Mouse (Mus musculus) lung, adult 2 months (tissue): ENCODE data around the gene Ccng1.

Source experiments
- CTCF ChIP-seq: fragments of 200-500 bp; IDR thresholded peaks from 2 replicates; pipeline ENCODE4 v1.5.1; 2011; ENCODE audit warnings: mild to moderate bottlenecking, low read length, control low read depth; ENCODE audit not compliant: insufficient read depth
- POLR2A ChIP-seq: fragments of 200-500 bp; IDR thresholded peaks from 2 replicates; pipeline ENCODE4 v1.6.1; 2011; ENCODE audit warnings: low read depth, mild to moderate bottlenecking, control low read depth, low read length, borderline replicate concordance; ENCODE audit errors: extremely low read depth

GRCm38 (mm10) chr11:40741605-40742262 lies 13.4 kb downstream of the Ccng1 start:
- TF ChIP-seq POLR2A (no peak), CTCF (no peak)
